Mouse (Mus musculus) midbrain, embryonic 16.5 days (tissue): ENCODE results near the gene Ppp2r3a. TPM values are rescaled to one million over a fixed set of nuclear protein-coding genes. Genes with fewer than 3 reads are reported as not detected.
A peak's percentile ranks its signal among the peaks of the same experiment; 100 is the strongest.

Experiments
- ATAC-seq: fragments of 200-750 bp; cut with Nextera tagmentation; 2 replicates; pipeline ENCODE4 v1.8.0; 2017; ENCODE audit warnings: moderate TSS enrichment
- H3K27ac ChIP-seq: fragments of 300-500 bp; sonication (generic); 2 replicates; pipeline ENCODE4 v1.5.1; 2014; ENCODE audit warnings: mild to moderate bottlenecking, low read length, mixed read lengths
- H3K27me3 ChIP-seq: fragments of 300-500 bp; sonication (generic); 2 replicates; pipeline ENCODE4 v1.6.1; 2014; ENCODE audit warnings: low read depth, low read length, mixed read lengths; ENCODE audit not compliant: control insufficient read depth, insufficient read depth
- H3K36me3 ChIP-seq: fragments of 300-500 bp; sonication (generic); 2 replicates; pipeline ENCODE4 v1.6.1; 2014; ENCODE audit warnings: mild to moderate bottlenecking, low read length, moderate library complexity, mixed read lengths; ENCODE audit not compliant: control insufficient read depth, insufficient read depth
- H3K4me1 ChIP-seq: fragments of 300-500 bp; sonication (generic); 2 replicates; pipeline ENCODE4 v1.6.1; 2014; ENCODE audit warnings: mild to moderate bottlenecking, low read length, mixed read lengths; ENCODE audit not compliant: control insufficient read depth, insufficient read depth
- H3K4me2 ChIP-seq: fragments of 300-500 bp; sonication (generic); 2 replicates; pipeline ENCODE4 v1.6.1; 2014; ENCODE audit warnings: mild to moderate bottlenecking, low read length, mixed read lengths
- H3K4me3 ChIP-seq: fragments of 300-500 bp; sonication (generic); 2 replicates; pipeline ENCODE4 v1.5.1; 2014; ENCODE audit warnings: low read depth, mild to moderate bottlenecking, low read length, moderate library complexity, mixed read lengths
- H3K9ac ChIP-seq: fragments of 300-500 bp; sonication (generic); 2 replicates; pipeline ENCODE4 v1.6.1; 2014; ENCODE audit warnings: low read depth, low read length, mixed read lengths
- H3K9me3 ChIP-seq: fragments of 300-500 bp; sonication (generic); replicated peaks from 2 replicates; pipeline ENCODE4 v1.6.1; 2014; ENCODE audit warnings: mild to moderate bottlenecking, low read length, mixed read lengths; ENCODE audit not compliant: control insufficient read depth, poor library complexity, severe bottlenecking
- WGBS: fragments of 180-500 bp; shearing (Covaris S2); extraction: QIAGEN DNeasy Blood & Tissue Kit; methylation state at CpG from one replicate; pipeline ENCODE4 v1.1.7; 2014; 5-methylcytosine and 5-hydroxymethylcytosine counted together
- polyA plus RNA-seq: library from polyadenylated mRNA; unstranded; fragments of >200 nt; fragmentation: Nextera tagmentation; extraction: Ambion mirVana; gene quantifications from 2 replicates; pipeline ENCODE4 v1.2.1, GENCODE M21; 2015

Gene Ppp2r3a
- polyA plus RNA-seq, 1 experiment from 2014 or later = 22.8 TPM

GRCm38 (mm10) chr9:101282651-101283050 is 31.1 kb upstream of the Ppp2r3a start:
- no peak for ATAC-seq
- Histone ChIP-seq H3K4me2 (no peak overlapping the region), H3K9me3 (no peaks in the 10 kb centered on the region), H3K27me3 (no peaks in the 10 kb centered on the region), H3K36me3 (no peaks in the 10 kb centered on the region), H3K4me1 (no peaks in the 10 kb centered on the region), H3K4me3 (no peak overlapping the region), H3K27ac (no peak overlapping the region), H3K9ac (no peak overlapping the region)
- 69% methylated on average over 6 of the region's 6 CpGs for WGBS

GRCm38 (mm10) chr9:101281906-101282305 is 30.3 kb upstream of the Ppp2r3a start:
- Histone ChIP-seq H3K4me3 (no peak overlapping the region), H3K36me3 (no peaks in the 10 kb centered on the region), H3K27ac (no peak overlapping the region), H3K9ac (no peak overlapping the region), H3K4me1 (no peaks in the 10 kb centered on the region), H3K9me3 (no peaks in the 10 kb centered on the region), H3K4me2 (no peak overlapping the region), H3K27me3 (no peaks in the 10 kb centered on the region)
- 91% methylated on average over 4 of the region's 4 CpGs for WGBS
- no peak for ATAC-seq

DNA sequence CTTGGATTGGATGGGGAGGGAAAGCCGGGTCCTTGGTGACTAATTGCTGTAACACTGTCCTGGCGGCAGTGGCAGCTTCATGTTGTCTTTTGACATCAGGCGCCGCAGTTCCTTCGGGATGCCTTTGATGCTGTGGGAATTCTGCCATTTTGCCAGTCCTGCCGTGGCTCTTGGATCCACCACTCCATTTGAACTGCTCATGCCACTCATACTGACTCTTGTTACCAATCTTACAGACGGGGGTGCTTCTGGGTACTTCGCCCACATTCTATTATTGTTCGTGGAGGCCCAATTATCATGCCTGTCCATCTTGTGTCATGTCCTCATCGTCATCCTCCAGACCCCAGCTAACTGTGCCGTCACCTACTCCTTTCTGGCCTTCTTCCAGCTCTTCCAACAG is 29.7 kb upstream of the Ppp2r3a start:
- Histone ChIP-seq H3K4me3 (no peak overlapping the region), H3K27ac (no peak overlapping the region), H3K27me3 (no peaks in the 10 kb centered on the region), H3K9me3 (no peaks in the 10 kb centered on the region), H3K4me1 (no peaks in the 10 kb centered on the region), H3K9ac (no peak overlapping the region), H3K36me3 (no peaks in the 10 kb centered on the region), H3K4me2 (no peak overlapping the region)
- no peak for ATAC-seq
- 82% methylated on average over 11 of the region's 11 CpGs for WGBS

GRCm38 (mm10) chr9:101280867-101281266 is 29.3 kb upstream of the Ppp2r3a start:
- H3K4me2 ChIP-seq = no peak overlapping the region
- H3K4me3 ChIP-seq = no peak overlapping the region
- H3K27ac ChIP-seq = no peak overlapping the region
- H3K9ac ChIP-seq = no peak overlapping the region
- WGBS = 90% methylated on average over 6 of the region's 6 CpGs
- H3K27me3 ChIP-seq = no peaks in the 10 kb centered on the region
- no peaks in the 10 kb centered on the region for H3K9me3 ChIP-seq
- H3K4me1 ChIP-seq = no peaks in the 10 kb centered on the region
- no peak for ATAC-seq
- no peaks in the 10 kb centered on the region for H3K36me3 ChIP-seq

- Histone ChIP-seq H3K4me3 (no peak overlapping the region), H3K4me1 (no peaks in the 10 kb centered on the region), H3K4me2 (no peak overlapping the region), H3K27me3 (no peaks in the 10 kb centered on the region), H3K9ac (no peak overlapping the region), H3K36me3 (no peaks in the 10 kb centered on the region), H3K27ac (no peak overlapping the region), H3K9me3 (no peaks in the 10 kb centered on the region)
- 77% methylated on average over 10 of the region's 10 CpGs for WGBS
- ATAC-seq = no peak
Observed at GRCm38 (mm10) chr9:101280211-101280610, 28.6 kb upstream of the Ppp2r3a start.

DNA sequence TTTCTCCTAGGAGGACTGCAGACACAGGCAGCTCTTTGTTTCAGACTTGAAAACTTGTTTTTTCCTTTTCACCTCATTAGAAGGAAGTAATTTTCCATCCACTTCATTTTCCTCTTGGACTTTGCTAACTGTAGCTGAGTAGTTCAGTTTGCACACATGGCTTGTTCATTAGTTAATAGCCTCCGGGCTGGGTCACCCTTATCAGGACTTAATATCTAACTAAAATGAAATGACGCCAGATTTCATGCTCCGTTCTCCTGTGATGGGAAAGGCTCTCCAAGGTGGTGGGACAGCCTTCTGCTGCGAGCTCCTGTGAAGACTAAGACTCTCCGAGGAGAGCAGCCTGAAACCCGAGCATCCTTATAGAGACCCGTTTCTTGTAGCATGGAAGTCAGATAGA is 21.1 kb upstream of the Ppp2r3a start:
- H3K4me2 ChIP-seq = no peak overlapping the region
- H3K9ac ChIP-seq = no peak overlapping the region
- no peak for ATAC-seq
- H3K9me3 ChIP-seq = no peaks in the 10 kb centered on the region
- H3K36me3 ChIP-seq = no peaks in the 10 kb centered on the region
- H3K27me3 ChIP-seq = no peaks in the 10 kb centered on the region
- 88% methylated on average over 7 of the region's 7 CpGs for WGBS
- no peaks in the 10 kb centered on the region for H3K4me1 ChIP-seq
- no peak overlapping the region for H3K4me3 ChIP-seq
- H3K27ac ChIP-seq = no peak overlapping the region

- peaks cover 7% of the 10 kb centered on the region for H3K4me1 ChIP-seq
- no peak overlapping the region for H3K4me3 ChIP-seq
- no peak overlapping the region for H3K4me2 ChIP-seq
- no peak overlapping the region for H3K27ac ChIP-seq
- no peaks in the 10 kb centered on the region for H3K9me3 ChIP-seq
- H3K9ac ChIP-seq = no peak overlapping the region
- ATAC-seq = no peak
- H3K27me3 ChIP-seq = no peaks in the 10 kb centered on the region
- no peaks in the 10 kb centered on the region for H3K36me3 ChIP-seq
- WGBS = 40% methylated on average over 5 of the region's 5 CpGs
Observed at GRCm38 (mm10) chr9:101270020-101270419, 18.4 kb upstream of the Ppp2r3a start.

DNA sequence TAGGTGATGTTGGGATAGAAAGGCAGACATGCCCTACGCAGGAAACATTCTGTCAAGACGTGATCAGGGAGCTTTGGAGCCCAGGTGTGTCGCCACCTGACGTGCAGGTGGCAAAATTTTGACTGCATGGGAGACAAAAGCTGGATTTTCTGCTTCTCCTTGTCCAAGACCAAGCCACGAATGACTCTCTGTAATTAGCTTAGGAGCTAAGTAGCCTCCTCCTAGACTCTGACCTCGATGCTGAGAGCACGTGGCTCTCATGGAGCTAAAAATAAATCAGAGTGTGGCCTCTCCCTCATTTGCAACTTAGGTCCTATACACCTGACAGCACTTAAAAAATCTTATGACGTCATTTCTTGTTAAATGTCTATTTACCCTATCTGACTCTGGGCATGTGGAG is 14.4 kb upstream of the Ppp2r3a start:
- H3K9ac ChIP-seq = no peak overlapping the region
- H3K4me1 ChIP-seq = peaks cover 17% of the 10 kb centered on the region
- no peaks in the 10 kb centered on the region for H3K9me3 ChIP-seq
- H3K36me3 ChIP-seq = no peaks in the 10 kb centered on the region
- peak overlapping the region; percentile 77 for H3K27ac ChIP-seq
- H3K27me3 ChIP-seq = no peaks in the 10 kb centered on the region
- WGBS = 57% methylated on average over 8 of the region's 8 CpGs
- peak overlapping the region; percentile 6 for H3K4me2 ChIP-seq
- H3K4me3 ChIP-seq = no peak overlapping the region
- ATAC-seq = 0 out of 2 replicates have a peak, but pooled peaks have one; percentile 20

DNA sequence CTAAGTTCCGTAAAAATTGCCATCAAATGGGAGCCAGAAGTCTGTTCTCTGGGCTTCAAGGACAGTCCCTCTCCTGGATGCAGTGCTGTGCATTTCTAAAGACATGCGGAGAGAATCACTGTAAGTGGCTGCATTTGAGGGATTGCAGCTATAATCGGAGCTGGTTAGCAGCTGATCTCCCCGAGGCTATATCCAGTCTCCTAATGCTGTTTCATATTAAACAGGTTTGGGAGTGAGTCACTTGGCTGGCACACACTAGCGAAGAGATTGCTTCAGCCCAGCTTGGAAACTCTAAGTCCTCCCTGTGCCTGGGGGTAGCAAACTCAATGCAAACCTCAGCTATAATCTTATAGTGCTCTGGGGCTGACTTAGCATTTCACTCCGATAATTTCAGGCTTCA is 14.0 kb upstream of the Ppp2r3a start:
- H3K4me1 ChIP-seq = peaks cover 17% of the 10 kb centered on the region
- peak overlapping the region; percentile 77 for H3K27ac ChIP-seq
- no peaks in the 10 kb centered on the region for H3K36me3 ChIP-seq
- WGBS = 39% methylated on average over 6 of the region's 6 CpGs
- peak overlapping the region; percentile 6 for H3K4me2 ChIP-seq
- ATAC-seq = peak; percentile 93
- H3K4me3 ChIP-seq = no peak overlapping the region
- peak overlapping the region; percentile 15; the same call in 1 of the 2 replicates for H3K9ac ChIP-seq
- no peaks in the 10 kb centered on the region for H3K27me3 ChIP-seq
- no peaks in the 10 kb centered on the region for H3K9me3 ChIP-seq

DNA sequence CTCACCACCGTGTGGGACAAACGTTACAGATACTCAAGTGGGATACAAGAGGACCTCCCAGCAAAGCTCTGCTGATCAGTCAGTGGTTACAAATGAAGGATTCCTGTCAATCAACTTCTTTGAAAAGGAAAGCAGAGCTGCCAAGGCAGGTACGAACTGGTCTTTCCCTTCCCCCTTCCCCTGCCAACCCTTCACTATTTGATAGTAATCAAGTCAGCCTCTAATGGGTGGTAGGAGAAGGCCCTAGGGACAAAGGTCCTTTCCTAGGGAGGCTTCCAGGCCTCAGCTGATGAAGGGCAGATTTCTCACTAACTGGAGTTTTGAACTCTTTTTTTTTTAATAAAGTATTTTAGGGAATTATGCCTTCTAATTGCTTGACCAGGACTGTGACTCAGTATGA is 11.2 kb upstream of the Ppp2r3a start:
- Histone ChIP-seq H3K4me3 (no peak overlapping the region), H3K9ac (no peak overlapping the region), H3K9me3 (no peaks in the 10 kb centered on the region), H3K27me3 (no peaks in the 10 kb centered on the region), H3K36me3 (no peaks in the 10 kb centered on the region), H3K4me2 (no peak overlapping the region), H3K4me1 (peaks cover 17% of the 10 kb centered on the region), H3K27ac (no peak overlapping the region)
- WGBS = 80% methylated on average over 3 of the region's 3 CpGs
- no peak for ATAC-seq
